Mouse (Mus musculus) bone marrow macrophage, adult 2 months (primary cell): ENCODE results near the gene Gabbr2.

Source experiments
- CTCF ChIP-seq: IDR thresholded peaks from 2 replicates; pipeline ENCODE4 v1.5.1; 2012; ENCODE audit warnings: low read depth, mild to moderate bottlenecking, low read length, moderate library complexity
- POLR2A ChIP-seq: IDR thresholded peaks from 2 replicates; pipeline ENCODE4 v1.6.1; 2012; ENCODE audit warnings: mild to moderate bottlenecking, low read depth, low read length, borderline replicate concordance

- TF ChIP-seq CTCF = no peak
- no peak for TF ChIP-seq POLR2A
Observed at GRCm38 (mm10) chr4:46703146-46703545, 288.5 kb downstream of the Gabbr2 start.
